Mouse (Mus musculus): Measurements from ENCODE around the gene Ifnar2. TPM values are rescaled to one million over a fixed set of nuclear protein-coding genes. Genes with fewer than 3 reads are reported as not detected.

The Ifnar2 gene
- 114 TPM for polyA plus RNA-seq (2017; shearing (Covaris generic))

GRCm38 (mm10) chr16:91372577-91373472, at the start of gene Ifnar2:
TSS of gene Ifnar2 (plus strand) at chr16:91372783.

GRCm38 (mm10) chr16:91391421-91391820, 18.8 kb downstream of the Ifnar2 start, which contains the start of gene Gm21970:
TSS of gene Gm21970 (plus strand) at chr16:91391721.

GRCm38 (mm10) chr16:91405640-91406584, 33.3 kb downstream of the Ifnar2 start, which contains the start of gene Il10rb:
TSS of gene Il10rb (plus strand) at chr16:91406164.

Other genes starting within 250 kb of the Ifnar2 start
- gene Olig2, start 147.3 kb upstream of the Ifnar2 start, polyA plus RNA-seq (2017; shearing (Covaris generic)), result not detected
- not detected for gene Olig1, start 103.0 kb upstream of the Ifnar2 start, polyA plus RNA-seq (2017; shearing (Covaris generic))
- gene Gm21970, start 18.9 kb downstream of the Ifnar2 start, polyA plus RNA-seq (2017; shearing (Covaris generic)), result not detected
- gene Il10rb, start 33.4 kb downstream of the Ifnar2 start, polyA plus RNA-seq (2017; shearing (Covaris generic)), result 155 TPM
- gene Ifnar1, start 112.5 kb downstream of the Ifnar2 start, polyA plus RNA-seq (2017; shearing (Covaris generic)), result 194 TPM
- gene Ifngr2, start 174.3 kb downstream of the Ifnar2 start, polyA plus RNA-seq (2017; shearing (Covaris generic)), result 14.8 TPM
- gene Tmem50b, start 225.0 kb downstream of the Ifnar2 start, polyA plus RNA-seq (2017; shearing (Covaris generic)), result 40.6 TPM
- 2.7 TPM for gene Dnajc28, start 246.2 kb downstream of the Ifnar2 start, polyA plus RNA-seq (2017; shearing (Covaris generic))

Measured in activated CD4-positive, CD25-positive, alpha-beta regulatory T cell, adult 9 weeks (primary cell).